Mouse (Mus musculus) kidney, adult 8-10 months (tissue): Measurements from ENCODE around the gene Hexa.

Experiments used
- DNase-seq, 2 experiments: peaks; one replicate each; pipeline ENCODE4 v3.0.0; 2022

The Hexa gene

GRCm38 (mm10) chr9:59539441-59540137, at the start of gene Hexa, which contains the start of gene Tmem202:
TSS of gene Hexa (plus strand) at chr9:59539540.
TSS of gene Tmem202 (minus strand) at chr9:59539847.
- DNase-seq: peak; percentile 63 to 67

GRCm38 (mm10) chr9:59508146-59508545, 31.2 kb upstream of the Hexa start:
- DNase-seq: no peak

- DNase-seq: no peak
These were observed 27.0 kb upstream of the Hexa start for GRCm38 (mm10) chr9:59512381-59512780.

- DNase-seq: no peak
These were observed 24.3 kb upstream of the Hexa start for GRCm38 (mm10) chr9:59515069-59515468.

GRCm38 (mm10) chr9:59517127-59517526, 22.2 kb upstream of the Hexa start:
- no peak for DNase-seq

GRCm38 (mm10) chr9:59518976-59519375, 20.4 kb upstream of the Hexa start:
- peak; percentile 27 to 56 for DNase-seq

- DNase-seq: no peak
These were observed 19.9 kb upstream of the Hexa start for GRCm38 (mm10) chr9:59519396-59519795.

GRCm38 (mm10) chr9:59522906-59523305, 16.4 kb upstream of the Hexa start:
- DNase-seq: peak; percentile 21 to 49

GRCm38 (mm10) chr9:59526727-59527126, 12.6 kb upstream of the Hexa start:
- DNase-seq: no peak

GRCm38 (mm10) chr9:59527580-59527979, 11.8 kb upstream of the Hexa start:
- DNase-seq: no peak

GRCm38 (mm10) chr9:59528274-59528673, 11.1 kb upstream of the Hexa start:
- DNase-seq: no peak

GRCm38 (mm10) chr9:59531645-59532044, 7.7 kb upstream of the Hexa start:
- no peak for DNase-seq

- DNase-seq: no peak
These were observed 5.9 kb upstream of the Hexa start for GRCm38 (mm10) chr9:59533422-59533821.

- DNase-seq: no peak
These were observed 5.5 kb upstream of the Hexa start for GRCm38 (mm10) chr9:59533889-59534288.

GRCm38 (mm10) chr9:59537651-59538050, 1.7 kb upstream of the Hexa start:
- no peak for DNase-seq

- DNase-seq: no peak
These were observed 2.3 kb downstream of the Hexa start for GRCm38 (mm10) chr9:59541617-59542016.

- DNase-seq: no peak
These were observed 3.5 kb downstream of the Hexa start for GRCm38 (mm10) chr9:59542766-59543324.

- no peak for DNase-seq
These were observed 5.4 kb downstream of the Hexa start for GRCm38 (mm10) chr9:59544739-59545138.

- DNase-seq: no peak
These were observed 8.5 kb downstream of the Hexa start for GRCm38 (mm10) chr9:59547869-59548268.

- no peak for DNase-seq
These were observed 9.7 kb downstream of the Hexa start for GRCm38 (mm10) chr9:59548961-59549487.

GRCm38 (mm10) chr9:59550077-59550476, 10.7 kb downstream of the Hexa start:
- no peak for DNase-seq

GRCm38 (mm10) chr9:59551017-59551416, 11.7 kb downstream of the Hexa start:
- no peak for DNase-seq

GRCm38 (mm10) chr9:59551620-59552031, 12.3 kb downstream of the Hexa start:
- DNase-seq: peak in 1 of 2 experiments; percentile 17

GRCm38 (mm10) chr9:59552610-59553009, 13.3 kb downstream of the Hexa start:
- DNase-seq: no peak
